Mouse (Mus musculus): ENCODE measurements around the gene 1700016D06Rik.

GRCm38 (mm10) chr8:11643123-11643522 is 57.7 kb downstream of the 1700016D06Rik start:
- TF ChIP-seq POLR2AphosphoS2 (IDR thresholded peaks at IDR 0.05; ENCODE audit: low read length): no peak
- TF ChIP-seq CTCF (IDR thresholded peaks at IDR 0.05 in 2 of 3, conservative IDR thresholded peaks at IDR 0.05 in 1 of 3; ENCODE audit: control insufficient read depth in 1 of 3, insufficient read depth in 1 of 3, low read depth in 2 of 3, low read length in 3 of 3, poor library complexity in 1 of 3, severe bottlenecking in 1 of 3): no peak
- TF ChIP-seq POLR2A (IDR thresholded peaks at IDR 0.05; ENCODE audit: control insufficient read depth in 1 of 2, insufficient read depth in 1 of 2, low read depth in 1 of 2, low read length in 2 of 2, poor library complexity in 1 of 2): no peak

All from MEL (cell line).